Mouse (Mus musculus) right cerebral cortex, adult 18-20 months (tissue): ENCODE measurements around the gene Htr5a.

Experiments
- DNase-seq: peaks from one replicate; pipeline ENCODE4 v3.0.0; 2022; ENCODE audit warnings: mixed read lengths

Htr5a gene

GRCm38 (mm10) chr5:27888080-27888479 is 46.1 kb downstream of the Htr5a start:
- DNase-seq = no peak

- no peak for DNase-seq
Observed at GRCm38 (mm10) chr5:27895961-27896360, 54.0 kb downstream of the Htr5a start.

GRCm38 (mm10) chr5:27899756-27900155 is 57.8 kb downstream of the Htr5a start:
- no peak for DNase-seq

GRCm38 (mm10) chr5:27900186-27900585 is 58.2 kb downstream of the Htr5a start:
- no peak for DNase-seq
